Mouse (Mus musculus): Measurements from ENCODE around the gene Olfr983.

DNA sequence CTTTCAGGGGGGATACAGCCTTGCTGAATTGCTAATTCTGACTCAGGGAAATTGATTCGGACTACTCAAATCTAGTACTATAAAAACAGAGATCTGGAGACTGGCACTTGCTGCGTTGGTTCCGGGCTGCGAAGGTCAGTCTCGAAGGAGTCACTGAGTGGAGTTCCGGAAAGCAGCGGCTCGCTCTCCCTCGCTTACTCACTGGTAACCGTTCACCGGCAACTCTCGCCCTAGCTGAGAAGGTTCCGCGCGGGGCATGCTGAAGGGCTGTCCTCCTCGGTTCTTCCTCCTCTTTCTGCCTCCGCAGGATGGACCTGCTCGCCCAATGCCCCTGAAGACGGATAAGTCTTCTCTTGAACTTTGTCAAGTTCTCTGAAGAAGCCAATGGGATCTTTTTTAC lies 43.3 kb downstream of the Olfr983 start:
- no peak for TF ChIP-seq POLR2AphosphoS2 (IDR thresholded peaks at IDR 0.05; ENCODE audit: low read depth, low read length)
- TF ChIP-seq POLR2A (IDR thresholded peaks at IDR 0.05; ENCODE audit: low read depth, low read length) = no peak
